Mouse (Mus musculus) megakaryocyte-erythroid progenitor cell, adult 5-6 weeks (primary cell): ENCODE measurements around the gene Zranb1. TPM values are rescaled to one million over a fixed set of nuclear protein-coding genes. Genes with fewer than 3 reads are reported as not detected.
A peak's percentile ranks its signal among the peaks of the same experiment; 100 is the strongest.

ENCODE experiments used
- ATAC-seq: replicated peaks from 2 replicates; pipeline ENCODE4 v1.8.0; 2016; ENCODE audit warnings: mild to moderate bottlenecking, inconsistent platforms; ENCODE audit not compliant: severe bottlenecking, poor library complexity, low FRiP score, low TSS enrichment
- total RNA-seq, 2 experiments: library from RNA; stranded (forward) in 1 of 2; stranded (reverse) in 1 of 2; fragments of 200-1000, 215-1000 nt in 1 of 2; fragments of >200 nt in 1 of 2; fragmentation: Nextera tagmentation in 1 of 2; gene quantifications; 2 replicates each; pipeline ENCODE4 v1.2.3; 2014 to 2017

Gene Zranb1
- total RNA-seq, 2 experiments from 2014 or later: 26.6 to 53.5 TPM

DNA sequence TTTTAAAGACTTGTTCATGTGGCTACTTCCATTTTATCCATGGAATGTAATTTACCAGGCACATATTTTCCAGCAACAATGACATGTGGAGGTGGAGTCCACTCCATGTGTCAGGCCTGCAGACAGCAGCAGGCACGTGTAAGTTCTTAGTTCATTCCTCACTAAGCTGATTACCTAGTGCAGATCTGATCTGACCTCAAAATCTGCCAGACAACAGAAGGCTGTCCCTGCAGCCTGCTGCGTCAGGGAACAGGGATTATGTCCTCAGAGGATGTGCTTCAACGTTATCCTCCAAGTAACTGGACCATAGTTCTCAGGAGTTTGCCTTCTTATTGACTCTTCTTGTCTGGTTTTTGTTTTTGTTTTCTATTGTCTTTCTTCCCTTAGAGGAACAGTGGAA, 9.0 kb upstream of the Zranb1 start:
- no peak for ATAC-seq

GRCm38 (mm10) chr7:132925227-132925626, 5.7 kb upstream of the Zranb1 start:
- ATAC-seq: no peak

DNA sequence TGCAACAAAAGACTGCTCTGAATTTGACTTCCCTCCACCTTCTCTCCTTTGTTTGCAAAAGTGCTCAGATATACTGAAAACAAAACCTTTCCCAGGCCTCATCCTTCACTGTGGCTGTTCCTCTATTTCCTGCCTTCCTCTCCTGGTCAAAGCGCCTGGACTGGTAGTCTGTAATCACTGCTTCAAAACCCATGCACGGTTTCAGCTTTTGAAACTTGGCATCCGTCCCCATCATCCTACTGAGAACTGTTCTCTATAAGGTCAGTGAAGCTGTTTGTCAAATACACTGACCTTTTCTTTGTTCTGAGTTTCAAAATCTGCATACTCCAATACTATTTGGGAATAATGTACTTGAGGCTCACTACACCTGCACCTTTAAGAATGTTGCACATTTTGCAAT, 3.7 kb upstream of the Zranb1 start:
- ATAC-seq: no peak

GRCm38 (mm10) chr7:132930055-132930454, 887 bp upstream of the Zranb1 start:
- no peak for ATAC-seq

- ATAC-seq: peak; percentile 46
Measured at GRCm38 (mm10) chr7:132931560-132932351, 814 bp downstream of the Zranb1 start.

DNA sequence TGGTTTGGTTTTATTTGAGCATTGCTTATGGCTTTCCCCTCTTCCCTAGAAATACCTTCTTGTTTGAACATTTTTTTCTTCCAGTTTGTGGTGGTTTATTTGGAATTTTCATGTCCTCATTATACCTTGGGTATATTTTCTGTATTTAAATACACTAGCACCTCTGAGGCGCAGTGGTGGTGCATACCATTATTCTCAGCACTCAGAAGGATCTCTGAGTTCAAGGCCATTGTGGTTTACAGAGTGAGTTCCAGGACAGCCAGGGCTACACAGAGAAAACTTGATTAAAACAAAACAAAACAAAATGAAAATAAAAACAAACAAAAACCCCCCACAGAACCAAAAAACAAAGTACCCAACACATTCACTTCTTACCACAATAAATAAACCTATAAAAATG, 2.4 kb downstream of the Zranb1 start:
- no peak for ATAC-seq

DNA sequence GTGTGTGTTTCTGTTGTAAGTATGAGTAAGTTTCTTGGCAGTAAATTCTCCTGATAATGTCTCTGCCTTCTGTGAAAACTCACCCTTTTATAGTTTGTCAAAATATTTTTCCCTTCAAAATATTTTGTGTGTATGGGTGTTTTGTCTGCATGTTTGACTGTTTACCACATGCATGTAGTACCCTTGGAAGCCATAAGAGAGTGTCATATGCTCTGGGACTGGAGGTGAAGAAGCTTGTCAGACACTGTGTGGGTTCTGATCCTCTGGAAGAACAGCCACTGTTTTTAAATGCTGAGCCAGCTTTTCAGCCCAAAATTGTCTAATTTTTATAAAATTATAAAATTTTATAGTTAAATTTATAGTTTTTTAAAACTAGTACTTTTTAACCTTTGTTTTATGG, 3.8 kb downstream of the Zranb1 start:
- no peak for ATAC-seq

DNA sequence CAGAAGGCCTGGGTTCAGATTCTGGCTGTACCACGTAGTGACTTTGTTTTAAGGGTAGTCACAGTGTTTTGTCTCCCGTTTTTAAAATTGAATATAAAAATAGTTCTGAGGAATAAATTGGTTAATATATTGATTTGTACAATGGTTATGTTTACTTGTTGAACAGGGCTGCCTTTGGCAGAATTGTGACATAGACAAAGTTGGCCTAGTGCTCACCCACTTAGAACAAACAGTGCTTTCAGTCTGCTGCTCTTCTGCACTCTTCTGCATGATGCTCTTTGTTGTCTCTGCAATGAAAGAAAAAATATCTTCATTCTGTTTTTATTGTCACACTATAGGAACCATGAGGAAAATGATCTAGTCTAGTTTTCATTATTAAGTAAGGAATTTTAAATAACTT, 8.2 kb downstream of the Zranb1 start:
- no peak for ATAC-seq

DNA sequence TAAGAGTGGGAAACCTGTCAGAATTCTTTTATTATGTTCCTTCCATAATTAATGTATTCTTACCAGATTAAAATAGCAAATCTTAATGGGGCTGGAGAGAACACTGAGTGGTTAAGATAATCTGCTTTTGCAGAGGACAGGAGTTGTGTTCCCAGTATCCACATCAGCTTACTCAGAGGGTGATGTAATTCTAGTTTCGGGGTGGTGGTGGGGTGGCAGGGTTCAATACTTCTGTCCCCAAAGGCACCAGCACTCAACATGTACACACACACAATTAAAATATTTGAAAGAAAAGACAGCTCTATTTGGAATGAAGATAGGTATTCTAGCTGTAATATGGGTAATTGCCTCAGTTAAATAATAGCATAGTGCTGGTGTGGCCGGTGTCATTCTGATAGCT, 9.6 kb downstream of the Zranb1 start:
- ATAC-seq: no peak

DNA sequence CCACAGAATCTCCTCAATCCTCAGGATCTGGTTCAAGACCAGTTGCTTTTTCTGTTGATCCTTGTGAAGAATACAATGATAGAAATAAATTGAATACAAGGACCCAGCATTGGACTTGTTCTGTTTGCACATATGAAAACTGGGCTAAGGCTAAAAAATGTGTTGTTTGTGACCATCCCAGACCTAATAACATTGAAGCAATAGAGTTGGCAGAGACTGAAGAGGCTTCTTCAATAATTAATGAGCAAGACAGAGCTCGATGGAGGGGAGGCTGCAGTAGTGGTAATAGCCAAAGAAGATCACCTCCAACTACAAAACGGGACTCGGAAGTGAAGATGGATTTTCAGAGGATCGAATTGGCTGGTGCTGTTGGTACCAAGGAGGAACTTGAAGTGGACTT, 19.0 kb downstream of the Zranb1 start:
- ATAC-seq: no peak

DNA sequence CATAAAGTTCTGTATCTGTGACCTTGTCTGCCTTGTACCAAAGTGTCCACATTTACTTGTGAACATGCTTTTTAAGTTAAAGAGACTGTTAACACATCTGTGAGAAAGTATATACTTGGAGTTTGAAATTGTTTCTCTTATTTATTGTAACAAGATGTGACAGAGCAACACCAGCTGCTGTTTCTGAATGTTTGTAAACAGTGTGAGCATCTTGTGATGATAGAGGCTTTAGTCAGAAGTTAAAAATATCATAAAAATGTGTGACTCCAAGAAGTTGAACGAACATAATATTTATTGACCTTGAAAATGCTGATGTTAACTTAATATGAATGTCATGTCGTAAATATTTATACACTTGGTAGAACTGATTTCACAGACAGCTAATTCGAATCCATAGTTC, 19.7 kb downstream of the Zranb1 start:
- no peak for ATAC-seq

GRCm38 (mm10) chr7:132964395-132964794, 33.5 kb downstream of the Zranb1 start:
- ATAC-seq: no peak

- no peak for ATAC-seq
Measured at GRCm38 (mm10) chr7:132965707-132966106, 34.8 kb downstream of the Zranb1 start.

DNA sequence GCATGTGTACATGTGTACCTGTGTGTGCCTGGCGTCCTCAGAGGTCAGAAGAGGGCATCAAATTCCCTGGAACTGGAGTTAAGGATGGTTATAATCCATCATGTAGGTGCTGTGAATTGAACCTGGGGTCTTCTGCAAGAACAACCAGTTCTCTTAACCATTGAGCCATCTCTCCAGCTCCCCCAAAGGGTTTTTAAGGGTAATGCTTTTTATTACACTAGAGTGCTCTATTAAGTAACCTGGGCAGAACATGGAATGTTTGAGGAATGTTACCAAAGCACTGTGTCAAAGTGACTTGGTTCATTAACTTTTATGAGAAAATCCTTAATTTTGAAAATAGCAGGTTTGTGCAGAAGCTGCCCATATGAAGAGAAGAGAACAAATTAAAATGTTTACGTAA, 41.1 kb downstream of the Zranb1 start:
- ATAC-seq: no peak

DNA sequence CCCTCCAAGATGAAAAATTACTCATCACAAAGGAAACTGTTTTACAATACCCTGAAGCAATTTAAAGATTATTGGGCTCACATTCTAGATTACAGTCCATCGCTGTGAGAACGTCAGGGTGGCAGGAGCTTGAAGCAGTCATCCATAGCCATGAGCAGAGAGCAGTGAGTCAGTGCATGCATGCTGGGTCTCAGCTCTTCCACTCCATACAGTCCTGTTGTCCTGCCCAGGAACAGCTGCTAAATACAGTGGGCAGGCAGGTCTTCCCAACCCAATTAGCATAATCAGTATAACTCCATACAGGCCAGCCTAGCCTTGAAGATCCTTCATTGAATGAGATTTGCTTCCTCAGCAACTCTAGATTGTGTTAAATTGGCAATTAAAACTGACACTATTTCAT, 45.1 kb downstream of the Zranb1 start:
- no peak for ATAC-seq

- no peak for ATAC-seq
Measured at GRCm38 (mm10) chr7:132977981-132978380, 47.0 kb downstream of the Zranb1 start.

- no peak for ATAC-seq
Measured at GRCm38 (mm10) chr7:132982639-132983038, 51.7 kb downstream of the Zranb1 start.

GRCm38 (mm10) chr7:132989839-132990238, 58.9 kb downstream of the Zranb1 start:
- ATAC-seq: no peak

GRCm38 (mm10) chr7:132991240-132991900, 60.4 kb downstream of the Zranb1 start:
- no peak for ATAC-seq

DNA sequence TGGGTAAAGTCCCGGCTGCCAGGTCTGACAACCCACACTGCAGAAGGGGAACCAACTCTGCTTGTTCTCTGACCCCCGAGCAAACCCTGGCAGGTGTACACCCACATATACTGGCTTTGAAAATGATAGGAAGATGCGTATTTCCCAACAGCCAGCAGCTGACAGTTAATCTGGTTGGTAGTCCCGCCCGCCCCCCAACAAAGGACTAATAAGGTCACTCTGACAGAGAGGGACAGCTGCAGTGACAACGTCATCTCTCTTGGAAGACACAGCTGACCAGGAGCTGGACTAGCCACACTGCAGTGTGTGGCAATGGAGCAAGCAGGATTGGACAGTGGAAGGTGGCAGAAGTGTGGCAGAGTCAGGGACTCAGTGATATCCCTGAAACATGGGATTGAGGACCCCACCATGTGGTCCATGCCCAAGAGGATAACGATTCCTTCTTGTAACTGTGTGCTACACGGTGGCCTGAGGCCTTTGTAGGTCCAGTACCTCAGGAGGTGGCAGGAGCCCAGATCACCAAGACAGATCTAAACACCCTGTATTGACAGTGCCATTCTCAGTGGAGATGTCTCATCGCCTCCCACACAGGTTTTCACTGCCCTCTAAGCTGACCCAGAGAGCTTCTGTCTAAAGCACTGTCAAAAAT, 62.1 kb downstream of the Zranb1 start:
- no peak for ATAC-seq

DNA sequence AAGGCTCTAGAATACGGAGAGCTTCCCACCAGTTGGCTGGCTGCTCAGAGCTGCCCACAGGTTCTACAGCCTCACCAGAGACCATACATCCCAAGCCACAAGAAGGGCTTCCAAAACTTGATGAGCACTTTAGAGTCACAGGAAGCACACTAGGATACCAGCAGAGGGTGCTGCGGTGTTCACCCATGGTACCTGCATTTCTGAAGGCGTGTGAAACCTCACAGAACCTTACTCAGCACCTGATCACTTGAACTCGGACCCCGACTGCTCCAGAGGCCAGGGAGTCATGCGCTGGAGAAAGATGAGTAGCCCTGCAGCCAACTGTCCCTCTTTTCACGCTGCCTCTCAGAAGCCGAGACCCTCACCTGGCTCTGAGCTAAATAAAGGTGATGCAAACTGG, 63.2 kb downstream of the Zranb1 start:
- ATAC-seq: 0 out of 2 replicates have a peak, but pooled peaks have one; percentile 6
